Mouse (Mus musculus) hindlimb bud, embryonic 11.5 days (tissue): ENCODE data around the gene Ano6.

ENCODE experiments used
- DNase-seq: peaks from one replicate; pipeline ENCODE4 v3.0.0-alpha.2; 2012; ENCODE audit warnings: low read depth, low spot score; ENCODE audit errors: extremely low spot score

Ano6 gene

GRCm38 (mm10) chr15:95921072-95921471 is 130.4 kb downstream of the Ano6 start:
- no peak for DNase-seq

- DNase-seq, result no peak
Measured at GRCm38 (mm10) chr15:95921639-95922038, 131.0 kb downstream of the Ano6 start.

DNA sequence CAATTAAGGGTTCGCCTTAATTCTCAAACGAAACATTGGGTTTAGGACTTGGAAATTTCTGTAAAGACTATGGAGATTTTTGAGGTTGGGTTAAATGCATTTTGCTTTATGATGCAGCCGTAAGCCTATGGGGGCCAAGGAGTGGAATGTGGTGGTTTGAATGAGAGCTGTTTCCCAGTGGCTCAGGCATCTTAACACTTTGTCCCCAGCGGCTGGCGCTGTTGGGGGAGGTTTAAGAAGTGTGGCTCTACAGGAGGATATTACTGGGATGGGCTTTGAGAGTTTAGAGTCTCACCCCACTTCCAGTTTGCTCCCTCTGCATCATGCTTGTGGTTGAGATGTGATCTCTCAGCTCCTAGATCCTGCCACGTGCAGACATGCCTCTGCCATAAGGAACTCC is 131.9 kb downstream of the Ano6 start:
- no peak for DNase-seq

GRCm38 (mm10) chr15:95925334-95925986 is 134.8 kb downstream of the Ano6 start:
- DNase-seq, result no peak

DNA sequence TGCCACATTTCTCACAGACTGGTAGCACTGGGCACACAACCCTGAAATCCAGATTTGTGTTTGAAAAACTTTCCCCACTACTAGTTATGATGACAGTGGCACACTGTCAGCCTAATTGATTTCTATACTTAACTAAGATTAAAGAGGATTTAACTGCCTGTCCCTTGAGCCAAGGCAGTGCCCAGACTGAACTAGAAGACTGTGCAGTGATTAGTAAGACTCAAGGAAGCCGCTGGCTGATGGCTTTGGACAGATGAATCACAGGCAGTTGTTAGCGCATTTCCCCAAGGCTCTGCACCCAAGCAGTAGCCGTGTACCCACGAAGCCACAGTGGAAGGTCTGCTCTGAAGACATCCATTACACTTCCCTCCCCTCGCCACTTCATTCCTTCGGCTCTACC is 138.4 kb downstream of the Ano6 start:
- DNase-seq, result no peak

- no peak for DNase-seq
Measured at GRCm38 (mm10) chr15:95931013-95931775, 140.6 kb downstream of the Ano6 start.

DNA sequence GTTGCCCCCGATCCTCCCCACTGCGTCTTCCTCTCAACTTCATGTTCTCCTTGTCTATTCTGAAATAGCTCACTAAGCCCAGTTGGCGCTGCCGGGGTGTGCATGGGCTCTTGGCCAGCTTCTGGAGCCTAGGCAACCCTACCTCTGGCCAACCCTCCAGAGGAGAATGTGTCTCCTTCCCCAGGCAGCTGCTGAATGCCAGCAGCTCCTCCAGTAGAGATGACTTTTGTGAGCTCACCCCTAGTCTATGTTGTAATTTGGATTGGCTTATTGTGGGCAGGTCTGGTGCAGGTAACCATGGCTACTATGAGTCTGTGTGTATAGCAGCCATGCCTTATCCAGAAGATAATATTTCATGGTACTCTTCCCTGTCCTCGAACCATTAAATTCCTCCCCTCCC is 141.7 kb downstream of the Ano6 start:
- DNase-seq, result no peak

GRCm38 (mm10) chr15:95935141-95935540 is 144.5 kb downstream of the Ano6 start:
- DNase-seq, result no peak

DNA sequence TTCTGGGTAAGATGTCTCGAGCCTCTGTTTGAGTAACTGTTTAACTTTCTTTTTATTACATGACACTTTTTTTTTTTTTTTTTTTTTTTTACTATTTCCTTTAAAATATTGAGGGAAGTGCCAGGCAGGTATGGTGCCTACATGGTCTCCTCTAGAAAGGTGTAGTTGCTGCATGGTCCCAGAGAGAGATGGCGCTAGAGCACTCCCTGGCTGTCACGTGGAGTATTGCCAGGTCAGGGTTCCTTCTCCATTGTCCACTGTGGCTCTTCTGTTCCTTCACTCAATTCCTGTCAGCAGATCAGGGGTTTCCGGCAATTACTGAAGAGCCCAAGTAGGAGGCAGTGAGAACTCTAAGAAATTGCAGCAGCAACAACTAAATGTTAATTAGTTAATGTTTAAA is 152.8 kb downstream of the Ano6 start:
- DNase-seq, result no peak

DNA sequence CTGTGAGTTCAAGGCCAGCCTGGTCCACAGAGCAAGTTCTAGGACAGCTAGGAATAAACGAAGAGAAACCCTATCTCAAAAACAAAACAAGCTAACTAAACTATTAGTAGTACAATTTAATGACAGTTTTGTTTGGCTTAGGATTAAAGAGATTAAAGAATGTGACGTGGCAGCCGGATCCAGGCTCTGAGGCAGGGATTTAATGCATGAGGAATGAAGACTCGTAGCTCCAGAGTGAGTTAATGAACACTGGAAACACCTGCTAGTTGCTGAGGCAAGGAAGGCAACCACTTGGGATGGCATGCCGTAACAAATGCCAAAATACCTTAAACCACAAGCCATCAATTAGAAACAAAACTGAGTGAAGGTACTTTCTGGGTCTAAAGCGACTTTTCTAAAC is 153.7 kb downstream of the Ano6 start:
- DNase-seq, result no peak

DNA sequence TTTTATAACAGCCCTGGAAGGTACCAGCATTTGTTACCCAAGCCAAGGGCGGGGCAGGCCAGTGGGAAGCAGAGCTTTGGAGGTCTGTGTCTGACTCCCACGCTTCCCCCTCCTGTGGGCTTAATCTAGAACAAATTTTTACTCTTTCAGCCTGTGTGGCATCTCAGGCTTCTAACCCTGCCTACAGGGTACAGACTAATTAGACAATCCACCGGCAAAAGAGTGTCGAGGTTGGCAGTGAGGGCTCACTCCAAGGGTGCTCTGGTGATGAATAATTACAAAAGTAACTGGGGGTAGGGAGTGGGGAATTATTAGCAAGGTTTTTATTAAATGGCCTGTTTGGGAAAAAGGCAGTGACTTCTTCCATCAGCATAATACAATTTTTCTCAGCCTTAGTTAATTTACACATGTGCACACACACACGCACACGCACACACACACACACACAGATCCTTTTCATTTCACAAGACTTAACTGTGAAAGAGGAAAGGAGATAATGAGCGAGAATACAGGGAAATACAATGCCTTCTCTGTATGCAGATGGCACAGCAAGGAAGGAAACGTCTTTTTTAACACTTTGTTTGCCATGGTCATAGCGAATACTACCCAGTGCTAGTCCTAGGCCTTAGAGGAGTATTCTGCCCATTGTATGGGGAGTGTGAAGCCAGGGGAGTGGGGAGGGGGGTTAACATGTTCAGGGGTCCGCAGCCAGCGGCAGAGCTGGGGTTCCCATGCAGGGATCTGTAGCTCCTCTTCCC is 155.5 kb downstream of the Ano6 start:
- DNase-seq, result no peak

- no peak for DNase-seq
Measured at GRCm38 (mm10) chr15:95948411-95948810, 157.8 kb downstream of the Ano6 start.

GRCm38 (mm10) chr15:95949336-95949735 is 158.7 kb downstream of the Ano6 start:
- DNase-seq, result no peak

DNA sequence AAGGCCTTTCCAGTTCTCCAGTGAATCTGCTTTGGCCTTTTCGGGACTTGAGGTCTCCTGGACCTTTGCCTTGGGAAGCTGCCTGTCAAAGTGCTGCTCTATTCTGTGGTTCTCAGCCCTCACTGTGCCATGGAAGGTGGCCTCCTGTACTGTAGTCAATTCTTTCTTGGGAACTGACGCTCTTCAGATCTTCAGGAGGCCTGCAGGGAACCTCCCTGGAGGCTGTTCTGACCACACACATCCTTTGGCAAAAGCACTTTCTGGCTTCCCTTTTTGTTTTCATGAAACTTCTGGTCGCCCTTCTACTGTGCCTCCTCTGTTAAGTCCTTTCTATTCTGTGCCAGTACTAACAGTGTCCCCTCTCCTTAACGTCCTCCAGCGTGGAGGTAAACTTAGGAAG is 160.9 kb downstream of the Ano6 start:
- no peak for DNase-seq

DNA sequence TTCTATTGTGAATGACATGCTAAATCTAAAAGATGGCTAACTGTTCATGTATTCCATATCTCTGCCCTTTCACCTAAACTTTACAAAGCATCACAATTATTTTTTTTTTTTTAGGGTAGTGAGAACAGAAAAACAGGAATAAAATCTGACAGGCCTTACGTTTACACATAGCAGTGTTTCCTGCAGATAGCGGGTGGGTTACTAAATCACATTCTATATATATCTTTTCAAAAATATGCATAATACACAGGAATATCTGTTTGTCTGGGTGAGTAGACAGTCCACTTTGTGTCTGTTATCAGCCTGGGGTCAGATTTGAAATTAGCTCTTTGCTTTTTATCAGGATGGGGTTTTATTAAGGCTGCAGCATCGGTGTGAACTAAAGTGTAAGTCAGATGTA is 166.0 kb downstream of the Ano6 start:
- no peak for DNase-seq

- DNase-seq, result no peak
Measured at GRCm38 (mm10) chr15:95962411-95963123, 171.9 kb downstream of the Ano6 start.

DNA sequence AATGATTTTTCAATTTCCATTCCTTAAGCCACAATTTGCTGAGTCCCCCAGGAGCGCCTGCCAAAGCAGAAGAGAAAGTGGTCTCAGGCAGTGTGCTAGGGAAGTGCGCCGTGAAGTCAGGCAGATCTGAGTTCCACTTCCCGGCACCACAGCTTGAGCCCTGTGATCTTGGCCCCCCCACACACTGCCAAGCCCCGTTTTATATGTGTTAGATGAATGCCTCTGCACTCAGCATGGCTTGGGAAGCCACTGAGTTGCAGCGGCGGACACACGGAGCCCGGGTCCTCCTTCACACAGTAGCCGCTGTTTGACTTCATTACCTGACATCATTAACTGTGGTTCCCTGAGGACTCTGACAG is 172.5 kb downstream of the Ano6 start:
- DNase-seq, result no peak

GRCm38 (mm10) chr15:95963533-95964250 is 173.0 kb downstream of the Ano6 start:
- DNase-seq, result no peak

GRCm38 (mm10) chr15:95964251-95964561 is 173.6 kb downstream of the Ano6 start:
- no peak for DNase-seq

DNA sequence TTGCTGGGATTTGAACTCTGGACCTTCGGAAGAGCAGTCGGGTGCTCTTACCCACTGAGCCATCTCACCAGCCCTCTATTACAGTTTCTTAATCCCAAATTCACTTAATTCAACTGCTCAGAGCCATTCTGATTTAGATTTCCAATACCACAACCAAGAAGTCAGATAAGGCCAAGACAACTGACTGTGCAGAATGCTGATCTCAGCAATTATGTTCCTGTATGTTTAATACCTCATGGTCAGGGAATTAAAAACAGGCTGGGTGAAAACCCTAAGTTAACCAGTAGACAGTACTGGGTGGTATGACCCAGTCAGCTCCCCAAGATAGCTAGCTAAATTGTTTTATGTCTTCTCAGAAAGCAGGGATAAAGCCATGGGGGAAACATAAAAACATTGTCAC is 176.3 kb downstream of the Ano6 start:
- no peak for DNase-seq
